Mouse (Mus musculus) brain, embryonic 14.5 days (tissue): ENCODE measurements around the gene Parp16. TPM values are rescaled to one million over a fixed set of nuclear protein-coding genes. Genes with fewer than 3 reads are reported as not detected.
A peak's percentile ranks its signal among the peaks of the same experiment; 100 is the strongest.
"Not testable (repeated sequence)": the region's sequence is repeated elsewhere in the genome, so short reads cannot be mapped to it uniquely, and the experiment has no call there.

Experiments
- DNase-seq: peaks from one replicate; pipeline ENCODE4 v3.0.0-alpha.2; 2011; ENCODE audit warnings: low read depth
- CTCF ChIP-seq: fragments of 200-500 bp; IDR thresholded peaks from 2 replicates; pipeline ENCODE4 v1.5.1; 2012; ENCODE audit warnings: inconsistent platforms, mild to moderate bottlenecking, moderate library complexity, borderline replicate concordance; ENCODE audit not compliant: insufficient read depth, insufficient read length; ENCODE audit errors: extremely low read depth
- POLR2A ChIP-seq: fragments of 200-500 bp; IDR thresholded peaks from 2 replicates; pipeline ENCODE4 v1.6.1; 2012; ENCODE audit warnings: mild to moderate bottlenecking, inconsistent platforms, borderline replicate concordance; ENCODE audit not compliant: poor library complexity, insufficient read depth, insufficient read length, severe bottlenecking; ENCODE audit errors: extremely low read depth
- polyA plus RNA-seq: library from polyadenylated mRNA; depleted of rRNA; stranded (reverse); fragments of >200 nt; gene quantifications from 2 replicates; pipeline ENCODE4 v1.2.3, GENCODE M21; 2012

Gene Parp16
- polyA plus RNA-seq, 1 experiment: 6.2 TPM

DNA sequence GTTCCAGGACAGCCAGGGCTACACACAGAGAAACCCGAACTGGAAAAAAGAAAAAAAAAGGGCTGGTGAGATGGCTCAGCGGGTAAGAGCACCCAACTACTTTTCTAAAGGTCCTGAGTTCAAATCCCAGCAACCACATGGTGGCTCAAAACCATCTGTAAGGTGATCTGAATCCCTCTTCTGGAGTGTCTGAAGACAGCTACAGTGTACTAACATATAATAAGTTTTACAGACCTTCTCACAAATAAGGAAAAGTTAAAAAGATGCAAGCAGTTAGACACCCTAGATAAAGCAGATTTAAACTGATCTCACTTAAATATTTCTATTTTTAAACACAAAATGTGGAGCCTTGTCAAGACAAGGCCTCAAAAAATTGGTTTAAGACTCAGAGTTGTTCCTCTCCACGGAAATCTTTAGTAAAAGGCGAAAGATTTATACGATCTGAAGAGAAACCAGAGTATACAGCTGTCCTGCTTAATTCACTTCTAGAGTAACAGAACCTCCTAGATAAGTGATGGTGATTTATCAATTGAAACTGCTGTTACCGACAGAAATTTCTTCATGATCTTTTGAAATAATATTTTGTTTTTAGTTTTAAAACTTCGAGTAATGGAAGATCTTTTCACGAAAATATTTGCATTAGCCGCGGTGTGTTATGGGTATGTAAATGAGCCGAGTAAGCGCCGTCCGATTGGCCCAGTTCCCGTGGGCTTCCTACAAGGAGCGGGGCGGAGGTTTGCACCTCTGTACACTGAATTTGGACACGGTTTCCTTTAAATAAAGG, 6.4 kb downstream of the Parp16 start:
- TF ChIP-seq POLR2A (no peak), CTCF (no peak)
- peak; percentile 97 for DNase-seq

DNA sequence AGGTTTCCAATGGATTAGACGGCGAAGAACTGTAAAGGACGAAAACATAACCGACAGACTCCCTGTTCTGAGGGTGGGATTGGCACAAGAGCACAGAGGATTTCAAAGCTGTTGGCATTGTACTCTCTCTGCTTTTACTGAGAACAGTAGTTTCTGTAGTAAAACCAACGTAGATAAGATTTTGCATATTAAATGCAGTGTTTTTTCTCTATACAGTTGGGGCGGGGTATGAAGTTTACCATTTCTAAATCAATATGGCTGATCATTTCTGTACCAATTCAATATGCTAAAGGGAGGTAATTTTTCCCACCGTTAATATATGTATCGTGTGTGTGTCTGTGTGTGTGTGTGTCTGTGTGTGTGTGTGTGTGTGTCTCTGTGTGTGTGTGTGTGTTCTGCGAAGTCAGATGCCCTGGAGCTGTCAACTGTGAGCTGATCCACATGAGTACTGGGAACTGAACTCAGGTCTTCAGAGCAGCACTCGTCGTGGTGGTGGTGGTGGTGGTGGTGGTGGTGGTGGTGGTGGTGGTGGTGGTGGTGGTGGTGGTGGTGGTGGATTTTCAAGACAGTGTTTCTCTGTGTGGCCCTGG, 7.1 kb downstream of the Parp16 start:
- TF ChIP-seq POLR2A (no peak), CTCF (no peak)
- no peak for DNase-seq

DNA sequence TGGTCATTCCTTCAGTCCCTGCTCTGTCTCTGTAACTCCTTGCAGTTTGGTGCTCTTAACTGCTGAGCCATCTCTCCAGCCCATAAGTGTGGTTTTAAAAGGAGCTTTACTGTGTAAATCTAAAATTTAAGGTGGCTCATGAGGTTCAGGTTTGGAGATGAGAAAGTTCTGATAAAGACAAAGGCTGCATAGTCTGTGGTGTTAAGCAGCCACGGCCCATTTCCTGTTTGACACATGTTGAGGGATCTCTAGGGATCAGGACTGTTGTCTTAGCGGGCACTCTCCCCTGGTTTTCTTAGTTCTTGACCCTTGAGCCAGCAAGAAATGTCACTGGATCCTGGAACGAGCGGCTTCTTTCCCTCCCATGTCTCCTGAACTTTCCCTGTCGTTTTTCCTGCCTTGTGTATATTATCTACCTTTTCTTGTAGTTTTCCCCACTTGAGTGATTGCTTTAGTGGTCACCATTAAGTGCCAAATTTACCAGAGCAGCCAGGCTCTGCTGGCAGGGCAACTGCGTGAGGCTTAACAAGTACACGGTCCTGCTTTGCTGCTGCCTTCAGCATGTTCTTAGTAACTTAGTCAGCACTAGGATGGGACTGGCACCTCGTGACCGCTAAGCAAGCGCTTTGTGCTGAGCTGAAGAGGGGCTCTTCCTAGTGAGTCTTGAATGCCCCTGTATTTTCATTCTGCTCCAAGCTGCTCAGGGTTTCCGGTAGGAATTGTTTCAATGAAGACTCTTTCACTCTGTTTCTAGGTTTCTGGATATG, 10.1 kb downstream of the Parp16 start:
- DNase-seq: no peak
- TF ChIP-seq CTCF: no peak
- no peak for TF ChIP-seq POLR2A

DNA sequence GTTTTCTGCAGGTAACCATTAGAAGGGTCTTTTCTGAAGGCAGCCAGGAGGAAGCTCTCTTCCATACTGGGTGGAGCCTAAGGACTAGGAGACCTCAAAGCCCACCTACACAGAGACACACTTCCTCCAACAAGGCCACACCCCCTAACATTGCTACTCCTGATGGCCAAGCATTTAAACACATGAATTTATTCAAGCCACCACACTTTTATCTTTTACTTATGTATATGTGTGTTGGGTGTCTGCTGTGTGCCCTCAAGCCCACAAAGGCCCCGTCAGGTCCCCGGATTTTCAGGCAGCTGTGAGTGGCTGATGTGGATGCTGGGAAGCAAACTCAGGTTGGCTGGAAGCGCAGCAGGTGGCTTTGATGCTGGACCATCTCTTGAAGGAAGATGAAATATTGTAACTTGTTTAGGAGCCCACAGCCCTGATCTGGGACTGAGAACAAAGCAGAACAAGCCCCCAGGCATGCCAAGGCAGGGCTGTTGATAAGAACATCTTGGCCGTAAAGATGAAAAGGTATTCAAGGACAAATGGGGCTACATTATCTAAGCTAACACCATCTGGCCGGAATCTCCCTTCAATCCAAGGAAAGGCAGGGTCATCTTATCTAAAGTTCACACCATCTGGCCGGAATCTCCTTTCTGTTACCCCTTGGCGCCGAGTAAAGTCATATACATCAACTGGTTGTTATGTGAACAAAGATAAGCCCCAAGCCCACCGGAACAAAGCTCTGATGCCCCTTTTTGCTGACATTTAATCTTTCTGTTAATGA, 12.1 kb downstream of the Parp16 start:
- DNase-seq: not testable (repeated sequence)

DNA sequence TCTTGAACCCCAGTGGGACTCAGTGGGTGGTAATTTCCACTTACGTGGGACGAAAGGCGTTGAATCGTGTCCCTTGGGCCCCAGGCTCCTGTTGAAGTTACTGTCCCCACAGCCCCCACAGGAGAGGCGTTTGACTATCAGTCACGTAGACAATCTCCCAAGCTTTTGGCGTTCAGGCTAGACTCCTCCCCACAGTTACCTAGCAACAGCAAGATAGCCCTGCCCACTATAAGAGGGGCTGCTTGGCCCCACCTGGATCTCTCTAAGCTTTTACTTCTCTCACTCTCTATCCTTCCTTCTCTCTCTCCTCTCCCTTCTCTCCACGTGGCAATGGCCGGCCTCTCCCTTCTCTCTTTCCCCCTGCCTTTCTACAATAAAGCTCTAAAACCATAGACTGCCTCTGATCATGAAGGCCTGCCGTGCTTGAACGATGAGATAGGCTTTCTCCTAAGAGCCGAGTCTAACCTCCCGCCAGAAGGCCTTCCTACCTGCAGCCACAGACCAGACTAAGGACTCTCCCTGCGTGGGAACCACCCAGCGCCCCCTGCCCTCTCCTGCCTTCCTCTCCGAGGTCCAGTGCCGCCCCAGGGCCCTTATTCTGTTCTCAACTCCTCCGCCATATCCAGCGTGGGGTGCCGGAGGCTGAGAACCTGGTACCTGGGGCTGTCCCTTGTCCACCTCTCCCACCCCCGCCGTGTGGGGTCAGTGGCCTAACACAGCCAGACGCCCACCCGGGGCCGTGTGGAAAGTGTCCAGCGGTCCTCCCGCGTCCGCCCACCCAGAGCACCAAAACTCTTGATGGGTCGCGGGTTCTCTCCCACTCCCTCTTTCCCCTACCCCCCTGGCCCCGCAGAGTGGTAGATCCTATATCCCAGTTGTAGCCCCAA, 13.4 kb downstream of the Parp16 start:
- DNase-seq: no peak
- TF ChIP-seq POLR2A (no peak), CTCF (no peak)

DNA sequence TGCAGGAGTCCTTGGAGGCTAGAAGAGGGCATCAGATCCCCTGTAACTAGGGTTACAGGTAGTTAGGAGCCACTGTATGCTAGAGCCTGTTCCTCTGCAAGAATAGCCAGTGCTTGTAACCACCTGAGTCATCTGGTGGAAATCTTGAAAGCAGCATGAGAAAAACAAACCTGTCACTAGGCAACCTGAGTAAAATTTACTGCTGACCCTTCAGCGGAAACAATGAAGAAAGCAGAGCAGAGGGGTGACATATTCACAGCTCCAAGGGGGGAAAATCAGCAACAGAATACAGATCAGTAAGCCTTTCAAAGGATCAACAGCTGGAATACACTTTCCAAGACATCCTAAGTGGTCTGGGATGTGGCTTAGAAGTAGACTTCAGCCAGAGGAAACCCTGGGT, 16.4 kb downstream of the Parp16 start:
- TF ChIP-seq POLR2A: no peak
- no peak for TF ChIP-seq CTCF
- no peak for DNase-seq

DNA sequence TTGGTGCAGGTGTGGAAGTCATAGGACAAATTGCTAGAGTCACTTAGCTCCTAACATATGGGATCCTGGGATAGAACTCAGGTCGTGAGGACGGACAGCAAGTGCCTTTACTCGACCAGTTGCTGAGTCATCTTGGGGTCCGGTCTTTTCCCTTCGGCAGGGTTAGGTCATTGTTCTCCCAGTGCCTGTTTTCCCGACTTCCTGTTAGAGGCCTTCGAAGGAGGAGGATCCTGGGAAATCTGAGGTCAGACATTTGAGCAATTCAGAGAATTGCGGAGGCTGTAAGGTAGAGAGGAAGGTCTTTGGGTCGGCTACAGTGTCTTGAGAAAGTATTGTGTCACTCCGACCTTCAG, 19.2 kb downstream of the Parp16 start:
- no peak for DNase-seq
- TF ChIP-seq CTCF: no peak
- TF ChIP-seq POLR2A: no peak

DNA sequence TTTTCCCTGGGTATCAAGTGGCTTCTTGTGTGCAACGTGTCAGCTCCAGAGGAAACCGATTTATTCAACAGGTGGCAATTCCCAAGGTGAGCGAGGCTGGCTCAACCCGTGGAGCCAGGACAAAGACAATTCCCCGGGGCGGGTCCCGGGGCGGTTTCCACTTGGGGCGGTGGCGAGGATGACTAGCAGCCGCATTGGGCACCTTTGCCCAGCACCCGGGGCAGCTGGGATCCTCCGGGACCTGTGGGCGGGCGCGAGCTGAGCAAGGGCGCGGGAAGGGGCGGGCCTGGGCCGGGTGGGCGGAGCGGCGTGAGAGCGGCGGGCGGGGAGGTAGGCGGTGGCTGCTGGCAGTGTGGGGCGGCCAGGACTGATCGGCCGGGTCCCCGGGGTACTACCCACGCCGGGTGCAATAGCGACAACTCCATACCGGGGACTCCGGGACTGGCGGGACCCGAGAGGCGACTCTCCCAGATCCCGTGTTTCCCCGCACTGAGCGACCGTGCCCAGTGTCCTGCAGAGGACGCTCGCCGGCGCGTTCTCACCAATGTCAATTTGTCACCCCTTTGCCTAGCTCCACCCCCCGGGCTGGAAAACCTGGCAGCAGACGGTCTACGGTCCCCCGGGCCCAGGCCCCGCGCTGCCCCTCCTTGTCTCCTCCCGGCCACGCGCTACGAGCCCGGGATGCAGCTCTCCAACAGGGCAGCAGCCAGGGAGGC, 19.8 kb downstream of the Parp16 start:
- DNase-seq: peak; percentile 89
- TF ChIP-seq POLR2A (peak; percentile 57), CTCF (peak; percentile 41; the same call in 1 of the 2 replicates)

DNA sequence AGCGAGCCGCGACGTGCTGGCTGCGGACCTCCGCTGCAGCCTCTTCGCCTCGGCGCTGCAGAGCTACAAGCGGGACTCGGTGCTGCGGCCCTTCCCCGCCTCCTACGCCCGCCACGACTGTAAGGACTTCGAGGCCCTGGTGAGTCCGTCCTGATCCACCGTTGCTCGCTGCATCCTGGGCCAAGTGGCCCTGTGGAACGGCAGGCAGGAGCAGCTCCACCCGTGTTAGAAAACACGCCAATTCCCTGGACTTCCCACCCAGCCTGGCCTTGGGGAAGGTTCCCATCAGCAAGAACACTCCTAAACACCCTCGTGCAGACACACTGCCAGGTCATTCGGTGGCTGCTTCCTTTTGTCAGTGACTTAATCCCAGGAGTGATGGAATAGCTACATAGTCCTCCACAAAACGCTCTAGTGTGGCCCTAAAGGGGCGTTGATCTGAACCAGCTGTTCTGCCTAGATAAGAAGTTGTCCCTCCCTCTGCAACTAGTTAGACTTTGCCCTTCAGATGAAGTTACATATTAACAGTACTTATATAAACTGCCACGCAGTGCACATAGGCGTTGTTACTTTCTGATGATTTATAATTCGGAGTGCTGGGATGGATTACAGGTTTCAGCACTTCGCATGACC, 20.5 kb downstream of the Parp16 start:
- DNase-seq: no peak
- no peak for TF ChIP-seq POLR2A
- TF ChIP-seq CTCF: no peak

DNA sequence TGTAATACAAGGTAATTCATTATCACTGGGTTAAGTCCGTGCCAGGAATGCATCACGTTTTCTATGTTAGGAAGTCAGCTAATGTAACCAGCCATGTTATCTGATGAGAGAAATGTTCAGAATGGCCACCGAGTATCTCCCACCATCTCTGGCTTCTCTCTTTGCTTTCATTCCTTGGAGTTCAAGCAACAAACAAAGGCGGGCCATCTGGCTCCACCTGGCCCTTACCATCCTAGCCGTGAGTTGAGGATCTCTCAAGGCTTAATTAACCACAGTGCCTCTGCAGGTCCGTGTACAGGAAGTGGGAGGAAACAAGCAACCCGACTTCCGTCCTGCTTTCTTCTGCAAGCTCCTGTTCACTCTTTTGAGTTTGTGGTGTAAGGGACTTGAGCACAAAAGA, 21.8 kb downstream of the Parp16 start:
- DNase-seq: no peak
- TF ChIP-seq CTCF (no peak), POLR2A (no peak)

DNA sequence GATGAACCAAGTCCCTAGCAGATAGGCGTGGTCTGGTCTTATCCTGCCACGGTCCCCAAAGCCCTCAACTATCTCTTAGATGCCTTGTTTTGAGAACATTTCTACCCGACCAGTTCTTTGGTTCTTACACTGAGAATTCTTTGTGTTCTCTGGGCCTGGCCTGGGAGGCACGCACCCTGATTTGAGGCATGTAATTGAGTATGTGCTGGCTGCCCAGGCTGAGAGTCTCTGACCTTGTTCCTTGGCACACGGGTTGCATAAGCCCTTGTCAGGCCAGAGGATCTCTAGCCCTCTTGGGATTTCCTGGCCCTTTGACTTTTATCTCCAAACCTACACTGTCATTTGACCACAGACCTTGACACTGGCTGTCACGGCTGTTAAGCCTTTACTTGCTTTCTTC, 22.5 kb downstream of the Parp16 start:
- no peak for DNase-seq
- no peak for TF ChIP-seq POLR2A
